Mouse (Mus musculus): ENCODE results near the gene Ahnak.

- TF ChIP-seq CTCF (IDR thresholded peaks at IDR 0.05; ENCODE audit: insufficient read depth, low read depth, low read length): no peak
- no peak for TF ChIP-seq POLR2A (IDR thresholded peaks at IDR 0.05; ENCODE audit: insufficient read depth, low read depth, low read length)
These were observed 81.2 kb downstream of the Ahnak start for GRCm38 (mm10) chr19:9070316-9070715.

Data from olfactory bulb, adult 2 months (tissue).